ENCODE assay signal across 10 mouse cellular contexts in genomic region chr16:85106644-85107323, GRCm38 (mm10).
DNase-seq lines count a peak whose midpoint lies in the region; ATAC-seq and TF ChIP-seq lines count a peak whose summit lies in the region.
"Had no signal": no experiment of that assay in that cellular context is flagged by ENCODE, and none has a peak within 500 bp of the region (broad histone marks: within the 10 kb centered on the region; RNA-seq: fewer than 3 reads in every experiment).

No protein-coding gene starts in this region.

- intact Hi-C loops in heart, adult 2 months (cut with DNase I): no loop called here

- TF ChIP-seq CTCF in heart, adult 2 months (IDR thresholded peaks at IDR 0.05): no peak

- H3K4me3 ChIP-seq in kidney, embryonic 14.5 days (ENCODE audit: low read length): no peak overlapping the region
- H3K4me3 ChIP-seq in hindbrain, embryonic 12.5 days: no peak overlapping the region
- no peak overlapping the region for H3K4me3 ChIP-seq in neural tube, embryonic 15.5 days (replicated peaks)
- no peak overlapping the region for H3K4me3 ChIP-seq in heart, embryonic 12.5 days
- no peak overlapping the region for H3K4me3 ChIP-seq in heart, adult 2 months

- 0 out of 2 replicates have a peak, but pooled peaks cover 13% of the 10 kb centered on the region for H3K4me1 ChIP-seq in kidney, embryonic 14.5 days (ENCODE audit: control insufficient read depth, insufficient read depth, low read length)
- peaks cover 36% of the 10 kb centered on the region for H3K4me1 ChIP-seq in hindbrain, embryonic 12.5 days
- peaks cover 52% of the 10 kb centered on the region for H3K4me1 ChIP-seq in neural tube, embryonic 15.5 days
- H3K4me1 ChIP-seq in heart, embryonic 12.5 days (replicated peaks): peaks cover 35% of the 10 kb centered on the region
- peaks cover 6% of the 10 kb centered on the region for H3K4me1 ChIP-seq in heart, adult 2 months (ENCODE audit: control insufficient read depth, insufficient read depth, low read length)

- WGBS in kidney, embryonic 14.5 days: 66% methylated on average over 9 of the region's 9 CpGs
- WGBS in hindbrain, embryonic 12.5 days: 64% methylated on average over 9 of the region's 9 CpGs
- 25% methylated on average over 9 of the region's 9 CpGs for WGBS in neural tube, embryonic 15.5 days
- WGBS in heart, embryonic 12.5 days: 81% methylated on average over 9 of the region's 9 CpGs
- 74% methylated on average over 9 of the region's 9 CpGs for WGBS in heart, adult 2 months

- DNase-seq in kidney, adult 11 months: no peak
- DNase-seq in cerebellum, postnatal 10 days: peak; percentile 80 to 83
- DNase-seq in heart, adult 2 months: no peak
- DNase-seq: thymus, postnatal 25 days had no signal

- no peaks in the 10 kb centered on the region; the same call in none of the 2 replicates for H3K79me2 ChIP-seq in heart, adult 2 months (replicated peaks; ENCODE audit: control insufficient read depth, insufficient read depth, low read length)

- H3K27ac ChIP-seq in kidney, embryonic 14.5 days (ENCODE audit: low read depth, low read length): peak overlapping the region; percentile 30; the same call in 1 of the 2 replicates
- peak overlapping the region; percentile 57 for H3K27ac ChIP-seq in hindbrain, embryonic 12.5 days
- H3K27ac ChIP-seq in neural tube, embryonic 15.5 days (replicated peaks): peak overlapping the region; percentile 58
- no peak overlapping the region for H3K27ac ChIP-seq in heart, embryonic 12.5 days (ENCODE audit: poor library complexity, severe bottlenecking)
- no peak overlapping the region for H3K27ac ChIP-seq in heart, adult 2 months
- H3K27ac ChIP-seq: liver, embryonic 14.5 days; macrophage had no signal

- no peak for TF ChIP-seq EP300 in heart, adult 2 months (IDR thresholded peaks at IDR 0.05; ENCODE audit: insufficient read depth, low read depth, low read length)

- H3K9ac ChIP-seq in kidney, embryonic 14.5 days (ENCODE audit: low read depth, low read length): peak overlapping the region; percentile 4; the same call in 1 of the 2 replicates
- no peak overlapping the region for H3K9ac ChIP-seq in hindbrain, embryonic 12.5 days
- H3K9ac ChIP-seq in neural tube, embryonic 15.5 days (replicated peaks): no peak overlapping the region
- no peak overlapping the region for H3K9ac ChIP-seq in heart, embryonic 12.5 days
- no peak overlapping the region for H3K9ac ChIP-seq in heart, adult 2 months (ENCODE audit: low read depth, low read length)
- H3K9ac ChIP-seq: liver, embryonic 14.5 days had no signal

- TF ChIP-seq POLR2A in heart, adult 2 months (IDR thresholded peaks at IDR 0.05; ENCODE audit: insufficient read depth, low read depth, low read length): no peak

- no peaks in the 10 kb centered on the region for H3K9me3 ChIP-seq in kidney, embryonic 14.5 days (ENCODE audit: control insufficient read depth, low read length)
- H3K9me3 ChIP-seq in hindbrain, embryonic 12.5 days (replicated peaks): no peaks in the 10 kb centered on the region
- H3K9me3 ChIP-seq in neural tube, embryonic 15.5 days (replicated peaks): no peaks in the 10 kb centered on the region
- no peaks in the 10 kb centered on the region for H3K9me3 ChIP-seq in heart, embryonic 12.5 days (replicated peaks)

- H3K4me2 ChIP-seq in kidney, embryonic 14.5 days (replicated peaks; ENCODE audit: low read depth, low read length): no peak overlapping the region
- H3K4me2 ChIP-seq in hindbrain, embryonic 12.5 days (replicated peaks): no peak overlapping the region
- 0 out of 2 replicates have a peak overlapping the region, but pooled peaks have one; percentile 2 for H3K4me2 ChIP-seq in neural tube, embryonic 15.5 days
- H3K4me2 ChIP-seq in heart, embryonic 12.5 days: no peak overlapping the region

- peaks cover 14% of the 10 kb centered on the region; the same call in 1 of the 2 replicates for H3K36me3 ChIP-seq in kidney, embryonic 14.5 days (ENCODE audit: control insufficient read depth, insufficient read depth, low read length)
- peaks cover 8% of the 10 kb centered on the region; the same call in 1 of the 2 replicates for H3K36me3 ChIP-seq in hindbrain, embryonic 12.5 days
- H3K36me3 ChIP-seq in neural tube, embryonic 15.5 days: 0 out of 2 replicates have a peak, but pooled peaks cover 4% of the 10 kb centered on the region
- peaks cover 4% of the 10 kb centered on the region for H3K36me3 ChIP-seq in heart, embryonic 12.5 days
- peaks cover 5% of the 10 kb centered on the region for H3K36me3 ChIP-seq in heart, adult 2 months (ENCODE audit: control insufficient read depth, insufficient read depth, low read length)

- ATAC-seq in kidney, embryonic 14.5 days (ENCODE audit: low FRiP score, low TSS enrichment): 0 out of 2 replicates have a peak, but pooled peaks have one; percentile 55
- peak; percentile 78 for ATAC-seq in hindbrain, embryonic 12.5 days (ENCODE audit: low FRiP score)
- peak; percentile 33; the same call in 1 of the 2 replicates for ATAC-seq in neural tube, embryonic 15.5 days (ENCODE audit: low FRiP score)
- no peak for ATAC-seq in heart, embryonic 12.5 days (ENCODE audit: insufficient number of reproducible peaks, low FRiP score)

- no peaks in the 10 kb centered on the region for H3K27me3 ChIP-seq in kidney, embryonic 14.5 days (ENCODE audit: control insufficient read depth, insufficient read depth, low read length)
- no peaks in the 10 kb centered on the region for H3K27me3 ChIP-seq in hindbrain, embryonic 12.5 days
- no peaks in the 10 kb centered on the region for H3K27me3 ChIP-seq in neural tube, embryonic 15.5 days (replicated peaks)
- H3K27me3 ChIP-seq in heart, embryonic 12.5 days (replicated peaks): no peaks in the 10 kb centered on the region
- H3K27me3 ChIP-seq in heart, adult 2 months (ENCODE audit: control insufficient read depth, insufficient read depth, low read length): no peaks in the 10 kb centered on the region

Comparison
In these comparisons a context has a peak if more than half of its experiments do, and no peak if none do; other contexts are left out.
1. H3K27ac ChIP-seq: peak in kidney, embryonic 14.5 days (single experiment), hindbrain, embryonic 12.5 days (single experiment) and neural tube, embryonic 15.5 days (single experiment); none in heart, embryonic 12.5 days (single experiment) and heart, adult 2 months (single experiment).
2. DNase-seq: peak in cerebellum, postnatal 10 days (2 of 2); none in kidney, adult 11 months (single experiment) and heart, adult 2 months (0 of 2).